Mouse (Mus musculus) hindbrain, embryonic 15.5 days (tissue): ENCODE measurements around the gene 1700122O11Rik. TPM values are rescaled to one million over a fixed set of nuclear protein-coding genes. Genes with fewer than 3 reads are reported as not detected.

Experiments
- ATAC-seq: fragments of 200-750 bp; cut with Nextera tagmentation; 2 replicates; pipeline ENCODE4 v1.8.0; 2017; ENCODE audit warnings: low read depth, moderate number of reproducible peaks, moderate TSS enrichment; ENCODE audit not compliant: low FRiP score
- H3K27ac ChIP-seq: fragments of 300-500 bp; sonication (generic); replicated peaks from 2 replicates; pipeline ENCODE4 v1.5.1; 2015; ENCODE audit warnings: mild to moderate bottlenecking, inconsistent platforms
- H3K27me3 ChIP-seq: fragments of 300-500 bp; sonication (generic); 2 replicates; pipeline ENCODE4 v1.6.1; 2015; ENCODE audit warnings: control low read depth, inconsistent platforms
- H3K36me3 ChIP-seq: fragments of 300-500 bp; sonication (generic); 2 replicates; pipeline ENCODE4 v1.6.1; 2015; ENCODE audit warnings: control low read depth, inconsistent platforms
- H3K4me1 ChIP-seq: fragments of 300-500 bp; sonication (generic); replicated peaks from 2 replicates; pipeline ENCODE4 v1.6.1; 2015; ENCODE audit warnings: control low read depth, inconsistent platforms
- H3K4me2 ChIP-seq: fragments of 300-500 bp; sonication (generic); 2 replicates; pipeline ENCODE4 v1.6.1; 2015; ENCODE audit warnings: moderate library complexity, mild to moderate bottlenecking, inconsistent platforms
- H3K4me3 ChIP-seq: fragments of 300-500 bp; sonication (generic); 2 replicates; pipeline ENCODE4 v1.5.1; 2015; ENCODE audit warnings: mild to moderate bottlenecking, inconsistent platforms
- H3K9ac ChIP-seq: fragments of 300-500 bp; sonication (generic); 2 replicates; pipeline ENCODE4 v1.6.1; 2015; ENCODE audit warnings: inconsistent platforms
- H3K9me3 ChIP-seq: fragments of 300-500 bp; sonication (generic); 2 replicates; pipeline ENCODE4 v1.6.1; 2016; ENCODE audit warnings: control low read depth, inconsistent platforms
- WGBS: fragments of 180-500 bp; shearing (Covaris S2); methylation state at CpG from one replicate; pipeline ENCODE4 v1.1.7; 2015; 5-methylcytosine and 5-hydroxymethylcytosine counted together
- polyA plus RNA-seq: library from polyadenylated mRNA; unstranded; fragments of >200 nt; fragmentation: Nextera tagmentation; extraction: Ambion mirVana; gene quantifications from 2 replicates; pipeline ENCODE4 v1.2.1, GENCODE M21; 2015

1700122O11Rik gene
- not detected in 2 replicates for polyA plus RNA-seq

GRCm38 (mm10) chr17:48038193-48038592, at the start of gene 1700122O11Rik:
Gene 1700122O11Rik, minus strand, starts transcription at chr17:48038293.
- Histone ChIP-seq H3K27me3 (peaks cover 24% of the 10 kb centered on the region), H3K9me3 (no peaks in the 10 kb centered on the region), H3K36me3 (no peaks in the 10 kb centered on the region), H3K9ac (no peak within 1 kb of the TSS), H3K4me3 (no peak within 1 kb of the TSS), H3K4me1 (peaks cover 19% of the 10 kb centered on the region), H3K27ac (no peak within 1 kb of the TSS), H3K4me2 (no peak within 1 kb of the TSS)
- no peak for ATAC-seq
- WGBS, result 94% methylated on average over 2 of the region's 2 CpGs

DNA sequence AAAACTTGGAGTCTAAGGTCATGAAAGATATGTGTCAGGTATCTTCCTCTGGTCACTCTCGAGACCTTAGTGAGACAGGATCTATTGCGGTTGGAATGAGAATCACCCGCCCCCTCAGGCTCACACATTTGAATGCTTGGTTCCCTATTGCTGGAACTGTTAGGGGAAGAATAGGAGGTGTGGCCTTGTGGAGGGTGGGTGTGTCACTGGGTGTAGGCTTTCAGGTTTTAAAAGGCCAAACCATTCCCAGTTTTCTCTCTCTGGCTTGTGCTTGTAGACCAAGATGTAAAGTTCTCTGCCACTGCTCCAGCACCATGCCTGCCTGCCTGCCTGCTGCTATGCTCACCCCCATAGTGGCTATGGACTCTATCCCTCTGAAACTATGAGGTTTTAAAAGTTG, 42.5 kb upstream of the 1700122O11Rik start:
- no peaks in the 10 kb centered on the region for H3K4me1 ChIP-seq
- H3K9me3 ChIP-seq, result no peaks in the 10 kb centered on the region
- H3K9ac ChIP-seq, result no peak overlapping the region
- no peaks in the 10 kb centered on the region for H3K36me3 ChIP-seq
- WGBS, result 57% methylated on average over 3 of the region's 3 CpGs
- H3K4me3 ChIP-seq, result no peak overlapping the region
- ATAC-seq, result no peak
- no peak overlapping the region for H3K4me2 ChIP-seq
- no peak overlapping the region for H3K27ac ChIP-seq
- H3K27me3 ChIP-seq, result no peaks in the 10 kb centered on the region

DNA sequence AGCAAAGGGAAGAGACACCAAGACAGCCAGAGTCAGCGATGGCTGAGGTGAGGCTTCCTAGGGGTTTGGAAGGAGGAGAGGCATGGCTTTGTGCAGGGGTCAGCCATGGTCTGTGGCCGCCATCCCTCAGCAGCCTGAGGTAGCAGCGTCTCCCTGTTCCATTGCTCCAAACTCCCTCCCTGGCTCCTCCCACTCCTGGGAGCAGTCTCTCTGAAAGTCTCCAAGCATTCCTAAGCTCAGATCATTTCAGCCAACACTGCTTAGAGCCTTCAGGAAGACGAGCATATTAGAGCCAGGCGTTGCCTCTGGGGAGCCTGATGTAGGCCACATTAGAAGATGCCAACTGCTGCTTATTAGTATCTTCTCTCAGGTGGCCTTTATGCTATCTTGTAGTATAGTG, 29.6 kb upstream of the 1700122O11Rik start:
- Histone ChIP-seq H3K27ac (no peak overlapping the region), H3K36me3 (no peaks in the 10 kb centered on the region), H3K9ac (no peak overlapping the region), H3K9me3 (no peaks in the 10 kb centered on the region), H3K4me1 (peaks cover 13% of the 10 kb centered on the region; the same call in 1 of the 2 replicates), H3K4me2 (no peak overlapping the region), H3K4me3 (no peak overlapping the region), H3K27me3 (no peaks in the 10 kb centered on the region)
- ATAC-seq, result no peak
- WGBS, result 39% methylated on average over 5 of the region's 5 CpGs

DNA sequence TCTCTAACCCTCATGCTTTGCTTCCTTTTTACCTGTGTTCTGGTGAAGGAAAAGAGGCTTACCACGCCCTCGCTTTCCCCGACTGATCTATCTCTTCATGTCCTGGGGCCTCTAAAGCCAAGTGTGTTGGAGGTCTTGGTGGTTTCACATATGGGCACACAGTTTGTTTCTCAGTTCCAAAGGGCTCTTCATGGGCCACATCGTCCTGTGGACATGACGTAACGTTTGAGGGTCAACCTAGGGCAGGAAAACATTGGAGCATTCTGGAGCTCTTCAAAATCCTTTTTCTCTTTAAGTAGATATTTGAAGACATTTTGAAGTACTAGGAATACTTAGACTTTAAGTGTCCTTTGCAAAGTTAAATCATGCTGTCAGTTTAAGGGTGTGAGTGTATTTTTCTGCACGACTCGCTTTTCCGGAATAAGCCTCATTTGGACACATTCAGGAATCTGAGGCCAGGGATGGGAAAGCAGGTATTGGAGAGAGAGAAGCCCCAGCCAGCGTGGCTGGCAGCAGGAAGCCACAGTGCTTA, 29.1 kb upstream of the 1700122O11Rik start:
- H3K27ac ChIP-seq, result no peak overlapping the region

DNA sequence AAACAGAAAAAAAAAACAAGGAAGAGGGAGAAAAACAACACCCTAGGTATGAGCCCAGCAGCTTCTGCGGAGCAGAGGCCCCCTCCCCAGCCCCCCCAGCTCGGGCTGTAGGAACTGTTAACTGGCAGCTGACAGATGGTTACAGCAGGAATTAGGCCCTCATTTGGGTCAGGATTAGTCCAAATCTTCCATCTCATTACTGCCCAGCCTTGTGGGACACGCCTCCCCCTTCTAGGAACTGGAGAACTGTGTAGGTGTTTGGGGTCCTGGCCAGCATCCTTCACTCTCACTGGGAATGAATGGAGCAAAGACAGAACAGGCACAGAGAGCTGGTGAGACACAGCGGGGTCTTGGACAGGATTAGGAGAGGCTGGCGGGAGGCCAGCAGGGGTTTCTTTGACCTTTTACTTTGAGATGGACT, 27.0 kb upstream of the 1700122O11Rik start:
- Histone ChIP-seq H3K4me2 (no peak overlapping the region), H3K36me3 (no peaks in the 10 kb centered on the region), H3K4me1 (peaks cover 13% of the 10 kb centered on the region; the same call in 1 of the 2 replicates), H3K9ac (no peak overlapping the region), H3K9me3 (no peaks in the 10 kb centered on the region), H3K27me3 (no peaks in the 10 kb centered on the region), H3K27ac (no peak overlapping the region), H3K4me3 (no peak overlapping the region)
- WGBS, result 40% methylated on average over 5 of the region's 5 CpGs
- ATAC-seq, result no peak

More for the DNA sequence above, 29.1 kb upstream of the 1700122O11Rik start:
- no peak for ATAC-seq
- H3K4me2 ChIP-seq, result no peak overlapping the region
- H3K4me3 ChIP-seq, result no peak overlapping the region
- H3K4me1 ChIP-seq, result peaks cover 13% of the 10 kb centered on the region; the same call in 1 of the 2 replicates
- WGBS, result 70% methylated on average over 10 of the region's 10 CpGs
- no peaks in the 10 kb centered on the region for H3K36me3 ChIP-seq
- no peaks in the 10 kb centered on the region for H3K9me3 ChIP-seq
- H3K9ac ChIP-seq, result no peak overlapping the region
- H3K27me3 ChIP-seq, result no peaks in the 10 kb centered on the region

- 53% methylated on average over 10 of the region's 10 CpGs for WGBS
- Histone ChIP-seq H3K4me2 (no peak overlapping the region), H3K9ac (no peak overlapping the region), H3K36me3 (no peaks in the 10 kb centered on the region), H3K27ac (no peak overlapping the region), H3K9me3 (no peaks in the 10 kb centered on the region), H3K27me3 (0 out of 2 replicates have a peak, but pooled peaks cover under 1% of the 10 kb centered on the region), H3K4me3 (no peak overlapping the region), H3K4me1 (peaks cover 13% of the 10 kb centered on the region; the same call in 1 of the 2 replicates)
- no peak; the same call in 1 of the 2 replicates for ATAC-seq
Measured at GRCm38 (mm10) chr17:48064196-48064843, 26.2 kb upstream of the 1700122O11Rik start.

GRCm38 (mm10) chr17:48057382-48057781, 19.3 kb upstream of the 1700122O11Rik start:
- H3K27me3 ChIP-seq, result peaks cover 10% of the 10 kb centered on the region; the same call in 1 of the 2 replicates
- peak overlapping the region; percentile 26; the same call in 1 of the 2 replicates for H3K27ac ChIP-seq
- 0 out of 2 replicates have a peak, but pooled peaks have one; percentile 28 for ATAC-seq
- 0 out of 2 replicates have a peak overlapping the region, but pooled peaks have one; percentile 0 for H3K4me2 ChIP-seq
- H3K4me1 ChIP-seq, result peaks cover 23% of the 10 kb centered on the region
- H3K9me3 ChIP-seq, result no peaks in the 10 kb centered on the region
- no peak overlapping the region for H3K4me3 ChIP-seq
- no peaks in the 10 kb centered on the region for H3K36me3 ChIP-seq
- WGBS, result 1% methylated on average over 12 of the region's 12 CpGs
- no peak overlapping the region for H3K9ac ChIP-seq

DNA sequence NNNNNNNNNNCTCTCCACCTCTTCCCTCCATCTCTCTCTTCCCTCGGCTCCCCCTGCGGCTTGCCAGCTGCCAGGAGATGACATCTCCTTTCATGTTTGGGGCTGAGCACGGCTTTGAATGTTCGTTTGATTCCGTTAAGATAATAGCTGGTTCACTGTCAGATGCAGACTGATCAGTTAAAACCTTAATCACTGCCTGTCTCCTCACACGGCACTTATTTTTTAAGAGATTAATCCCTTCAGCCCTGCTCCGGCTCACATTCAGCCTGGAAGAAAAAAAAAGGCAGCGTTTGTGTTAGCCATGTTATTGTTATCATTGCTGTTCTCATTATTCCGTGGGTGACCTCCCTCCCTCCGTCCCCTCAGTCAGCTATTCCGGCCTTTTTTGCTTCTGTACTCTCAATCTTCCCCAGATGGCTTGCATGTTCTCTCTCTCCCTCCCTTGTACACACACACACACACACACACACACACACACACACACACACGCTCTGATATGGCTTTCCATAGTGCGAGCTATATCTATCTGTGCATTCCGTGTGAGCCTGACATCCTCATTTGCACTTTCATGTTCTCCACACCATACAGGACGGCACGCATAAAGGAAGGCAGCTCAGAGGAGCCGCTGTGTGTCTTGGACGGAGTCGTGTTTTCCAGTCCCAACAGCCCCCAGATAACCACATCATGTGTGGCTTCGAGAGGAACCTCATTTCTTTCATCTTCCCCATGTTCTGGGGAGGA, 17.2 kb upstream of the 1700122O11Rik start:
- peaks cover 23% of the 10 kb centered on the region for H3K4me1 ChIP-seq
- H3K9me3 ChIP-seq, result no peaks in the 10 kb centered on the region
- H3K4me2 ChIP-seq, result peak overlapping the region; percentile 12
- H3K9ac ChIP-seq, result no peak overlapping the region
- no peak overlapping the region for H3K27ac ChIP-seq
- no peak; the same call in 1 of the 2 replicates for ATAC-seq
- H3K27me3 ChIP-seq, result peaks cover 10% of the 10 kb centered on the region; the same call in 1 of the 2 replicates
- no peak overlapping the region for H3K4me3 ChIP-seq
- WGBS, result 32% methylated on average over 20 of the region's 20 CpGs
- H3K36me3 ChIP-seq, result no peaks in the 10 kb centered on the region

- Histone ChIP-seq H3K4me3 (no peak overlapping the region), H3K9ac (no peak overlapping the region), H3K4me2 (no peak overlapping the region), H3K4me1 (peaks cover 23% of the 10 kb centered on the region), H3K27me3 (0 out of 2 replicates have a peak, but pooled peaks cover 11% of the 10 kb centered on the region), H3K9me3 (no peaks in the 10 kb centered on the region), H3K36me3 (no peaks in the 10 kb centered on the region), H3K27ac (no peak overlapping the region)
- 86% methylated on average over 2 of the region's 2 CpGs for WGBS
- ATAC-seq, result no peak
Measured at GRCm38 (mm10) chr17:48053646-48054045, 15.6 kb upstream of the 1700122O11Rik start.

DNA sequence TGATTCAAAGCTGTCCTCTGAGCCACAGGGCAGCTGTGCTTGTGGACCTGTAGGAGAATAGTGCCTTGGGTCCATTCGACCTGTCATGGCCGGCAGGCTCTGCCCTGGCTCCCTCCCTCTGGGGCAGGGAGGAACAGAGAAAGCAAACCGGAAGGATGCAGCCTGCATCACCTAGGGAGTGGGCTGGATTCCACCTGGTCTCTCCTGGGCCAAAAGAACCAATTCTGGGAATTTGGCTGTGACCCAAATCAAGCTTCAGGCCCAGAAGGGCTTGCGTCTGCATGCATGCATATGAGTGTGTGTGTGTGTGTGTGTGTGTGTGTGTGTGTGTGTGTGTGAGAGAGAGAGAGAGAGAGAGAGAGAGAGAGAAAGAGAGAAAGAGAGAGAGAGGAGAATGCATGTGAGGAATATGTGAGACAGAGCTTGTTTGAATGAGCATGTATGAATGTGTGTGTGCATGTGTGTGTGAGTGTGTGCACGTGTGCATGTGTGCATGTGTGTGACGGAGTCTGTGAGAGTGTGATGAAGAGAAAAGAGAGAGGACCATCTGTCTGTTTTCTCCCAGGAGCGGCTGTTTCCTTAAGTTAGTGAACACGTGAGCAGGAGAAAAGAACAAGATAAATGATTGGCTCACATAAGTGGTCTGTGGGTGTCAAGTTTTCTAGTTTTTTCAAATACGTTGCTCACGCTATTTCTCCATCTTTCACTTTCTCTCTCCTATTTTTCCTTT, 14.4 kb upstream of the 1700122O11Rik start:
- no peak for ATAC-seq
- peaks cover 15% of the 10 kb centered on the region for H3K4me1 ChIP-seq
- no peaks in the 10 kb centered on the region for H3K9me3 ChIP-seq
- H3K27me3 ChIP-seq, result 0 out of 2 replicates have a peak, but pooled peaks cover 11% of the 10 kb centered on the region
- H3K27ac ChIP-seq, result no peak overlapping the region
- H3K9ac ChIP-seq, result no peak overlapping the region
- H3K36me3 ChIP-seq, result no peaks in the 10 kb centered on the region
- 73% methylated on average over 10 of the region's 10 CpGs for WGBS
- no peak overlapping the region for H3K4me3 ChIP-seq
- no peak overlapping the region for H3K4me2 ChIP-seq

DNA sequence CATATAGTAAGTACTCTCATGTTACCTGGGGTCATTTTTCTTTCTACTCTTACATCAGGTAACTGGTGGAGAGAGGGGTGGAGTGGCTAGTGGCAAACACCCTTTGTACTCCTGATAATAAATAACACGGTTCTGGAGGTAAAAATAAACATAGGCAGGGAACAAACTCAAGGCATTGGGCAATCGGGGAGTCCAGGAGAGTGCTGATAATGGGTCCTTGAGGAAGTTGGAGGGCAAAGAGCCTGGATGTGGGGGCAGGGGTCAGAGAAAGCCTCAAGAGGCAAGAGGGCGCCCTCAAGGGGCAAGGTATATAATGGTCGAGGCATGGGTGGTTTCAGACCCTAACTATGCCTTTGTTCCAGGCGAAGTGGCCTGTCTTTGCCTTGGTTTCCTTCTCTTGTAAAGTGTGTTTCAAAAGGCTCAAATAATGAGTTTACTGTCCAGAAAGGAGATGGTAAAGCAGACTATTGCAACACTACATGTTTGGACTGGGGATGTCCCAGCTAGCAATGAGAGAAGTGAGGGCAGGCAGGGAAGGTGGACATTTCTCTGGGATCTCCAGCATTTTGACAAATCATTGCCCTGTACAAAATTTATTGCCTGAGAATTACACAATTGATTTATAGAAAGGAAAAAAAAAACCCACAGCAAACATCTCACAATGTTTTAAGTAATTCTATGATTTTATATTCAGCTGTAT, 13.7 kb upstream of the 1700122O11Rik start:
- Histone ChIP-seq H3K4me3 (no peak overlapping the region), H3K4me1 (peaks cover 8% of the 10 kb centered on the region), H3K9ac (no peak overlapping the region), H3K27ac (no peak overlapping the region), H3K9me3 (no peaks in the 10 kb centered on the region), H3K36me3 (no peaks in the 10 kb centered on the region), H3K27me3 (0 out of 2 replicates have a peak, but pooled peaks cover 11% of the 10 kb centered on the region), H3K4me2 (no peak overlapping the region)
- 79% methylated on average over 5 of the region's 5 CpGs for WGBS
- no peak for ATAC-seq
